Mouse (Mus musculus) megakaryocyte progenitor cell, adult 5-6 weeks (primary cell): ENCODE measurements around the gene Arhgap20. TPM values are rescaled to one million over a fixed set of nuclear protein-coding genes. Genes with fewer than 3 reads are reported as not detected.

Experiments
- ATAC-seq: replicated peaks from 2 replicates; pipeline ENCODE4 v1.8.0; 2016; ENCODE audit warnings: mild to moderate bottlenecking, moderate TSS enrichment, inconsistent platforms; ENCODE audit not compliant: poor library complexity
- total RNA-seq, 2 experiments: library from RNA; stranded (forward) in 1 of 2; stranded (reverse) in 1 of 2; fragments of 157-497, 149-512 nt in 1 of 2; fragments of 200-1000 nt in 1 of 2; gene quantifications; 2 replicates each; pipeline versions ENCODE4 v1.2.3 to v1.2.4; 2015 to 2017

The Arhgap20 gene
- total RNA-seq (2015) (not detected in 2 replicates), total RNA-seq (2017) (not detected in 2 replicates)

DNA sequence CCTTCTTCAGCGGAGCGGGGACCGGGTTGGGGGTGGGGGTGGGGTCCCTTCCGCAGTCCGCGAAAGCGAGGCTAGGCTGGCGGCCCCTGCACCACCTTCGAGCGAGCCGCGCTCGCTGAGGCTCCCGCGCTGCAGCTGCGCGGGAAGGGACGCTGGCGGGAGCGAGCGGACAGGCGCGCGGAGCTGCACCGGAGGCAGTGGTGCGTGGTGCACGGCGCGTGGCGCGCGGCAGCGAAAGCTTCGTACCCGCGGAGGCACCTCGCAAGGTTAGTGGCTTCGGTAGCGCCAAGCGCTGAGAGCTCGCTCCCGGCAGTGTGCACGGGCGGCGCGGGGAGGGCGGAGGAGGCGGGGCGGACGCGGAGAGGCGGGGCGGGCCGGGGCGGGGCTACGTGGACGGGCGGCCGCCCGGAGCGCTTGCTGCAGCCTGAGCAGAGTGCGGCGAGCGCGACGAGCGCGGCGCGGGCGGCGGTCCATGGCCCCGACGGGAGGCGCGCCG, at the start of gene Arhgap20:
TSS of gene Arhgap20 (plus strand) at position 417 of the 496 bp plus-strand sequence.
- ATAC-seq = peak; percentile 85

DNA sequence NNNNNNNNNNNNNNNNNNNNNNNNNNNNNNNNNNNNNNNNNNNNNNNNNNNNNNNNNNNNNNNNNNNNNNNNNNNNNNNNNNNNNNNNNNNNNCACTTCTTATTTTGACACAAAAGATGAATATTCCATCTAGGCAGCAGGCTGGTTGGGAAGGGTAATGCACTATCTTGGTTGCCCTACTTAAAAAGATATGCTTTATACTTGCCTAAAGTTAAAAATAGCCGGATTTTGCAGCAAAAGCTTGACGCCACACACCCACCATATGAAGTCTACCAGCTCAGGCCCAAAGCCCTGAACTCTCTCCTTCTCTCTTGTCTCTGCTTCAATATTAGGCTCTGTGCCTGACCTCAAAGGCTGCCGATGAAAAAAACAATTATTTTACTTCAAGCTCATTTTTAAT, 46.3 kb upstream of the Arhgap20 start:
- ATAC-seq = no peak

DNA sequence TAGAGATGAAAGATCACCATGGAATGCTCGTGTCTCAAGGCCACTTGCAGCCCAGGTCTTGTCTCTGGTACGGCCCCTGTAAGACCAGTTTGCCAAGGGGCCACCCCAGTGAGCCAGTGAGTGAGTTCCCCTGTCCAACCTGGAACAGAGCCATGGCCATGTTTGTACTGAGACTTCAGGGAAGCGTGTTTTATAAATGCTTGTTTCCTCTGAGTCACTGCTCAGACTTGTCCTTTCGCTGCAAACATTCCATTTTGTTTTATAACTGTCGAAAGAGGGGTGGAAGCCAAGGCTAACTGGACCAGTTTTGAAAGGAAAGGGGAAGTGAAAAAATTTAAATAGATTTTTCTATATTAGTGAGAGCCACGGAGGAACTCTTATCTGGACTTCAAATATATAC, 37.2 kb upstream of the Arhgap20 start:
- no peak for ATAC-seq

GRCm38 (mm10) chr9:51735180-51736034, 29.7 kb upstream of the Arhgap20 start:
- ATAC-seq = no peak

- no peak for ATAC-seq
Measured at GRCm38 (mm10) chr9:51736750-51737368, 28.3 kb upstream of the Arhgap20 start.

GRCm38 (mm10) chr9:51738349-51738748, 26.8 kb upstream of the Arhgap20 start:
- ATAC-seq = no peak

DNA sequence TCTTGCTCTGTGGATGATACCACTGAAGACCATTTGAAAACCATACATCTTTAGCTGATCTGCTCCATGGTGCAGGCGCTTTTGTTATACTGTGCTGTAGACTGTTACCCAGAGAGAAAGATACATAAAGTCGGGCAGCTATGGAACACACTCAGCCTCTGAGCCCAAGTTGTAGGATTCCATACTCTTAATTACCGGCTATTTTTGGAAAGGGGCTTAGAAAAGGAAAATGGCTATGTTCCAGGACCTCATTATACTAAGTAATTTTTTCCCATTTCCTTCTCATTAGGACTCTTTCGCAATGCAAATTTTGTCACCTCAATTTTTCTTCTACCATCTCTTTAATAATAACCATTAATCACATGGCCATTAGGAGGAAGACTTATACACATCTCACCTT, 25.3 kb upstream of the Arhgap20 start:
- no peak for ATAC-seq

GRCm38 (mm10) chr9:51750144-51750543, 15.0 kb upstream of the Arhgap20 start:
- ATAC-seq = no peak

DNA sequence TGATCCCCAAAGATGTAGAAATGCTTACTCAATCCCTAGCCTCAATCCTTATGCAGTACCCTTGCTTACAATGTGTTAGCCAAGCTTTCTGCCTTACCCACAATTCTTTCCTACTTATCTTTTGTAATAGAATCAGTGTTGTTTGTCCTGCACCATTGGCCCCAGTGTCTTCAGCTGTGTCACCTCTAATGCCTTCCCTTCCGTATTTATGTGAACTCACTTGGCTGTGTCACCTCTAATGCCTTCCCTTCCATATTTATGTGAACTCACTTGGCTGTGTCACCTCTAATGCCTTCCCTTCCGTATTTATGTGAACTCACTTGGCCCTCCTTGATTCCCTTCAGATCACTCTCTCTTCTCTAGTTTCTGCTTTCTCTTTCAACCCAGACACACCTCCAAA, 4.1 kb upstream of the Arhgap20 start:
- ATAC-seq = no peak

DNA sequence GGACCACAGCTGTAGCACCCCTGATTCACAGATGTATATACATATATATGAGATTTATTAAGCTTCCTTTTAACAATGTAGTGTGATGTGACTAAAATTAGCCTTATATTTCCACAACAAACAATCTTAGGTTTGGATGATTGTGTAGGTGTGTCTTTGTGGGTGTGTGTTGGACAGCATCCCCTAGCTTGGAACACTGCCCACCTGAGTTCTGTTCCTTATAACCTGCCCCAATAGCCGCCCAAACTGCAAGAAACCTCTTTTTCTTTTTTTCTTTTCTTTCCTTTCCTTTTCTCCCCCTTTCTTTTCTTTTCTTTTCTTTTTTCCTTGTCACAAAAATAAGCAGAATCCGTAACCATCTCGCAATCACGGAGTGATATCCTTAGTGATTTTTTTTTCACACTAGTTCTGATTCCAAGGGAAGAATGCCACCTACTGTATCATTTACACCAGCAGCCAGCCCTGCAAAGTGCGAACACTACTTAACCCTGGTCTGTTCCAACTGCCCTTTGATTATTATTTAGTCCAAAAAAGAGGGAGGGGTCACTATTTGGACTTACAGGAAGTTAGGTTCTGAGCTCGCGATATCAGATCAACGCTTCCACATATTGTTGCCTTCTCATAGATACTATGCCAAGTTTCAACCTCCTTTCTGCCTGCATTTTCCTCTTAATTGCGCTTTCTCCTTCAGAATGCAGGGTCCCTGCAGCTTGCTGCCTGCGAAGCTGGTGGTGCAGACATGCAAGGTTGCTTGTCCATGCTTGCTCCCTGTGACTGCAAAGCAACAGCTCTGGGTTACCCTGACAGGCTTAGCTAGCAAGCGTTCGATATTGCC, 879 bp upstream of the Arhgap20 start:
- no peak for ATAC-seq

DNA sequence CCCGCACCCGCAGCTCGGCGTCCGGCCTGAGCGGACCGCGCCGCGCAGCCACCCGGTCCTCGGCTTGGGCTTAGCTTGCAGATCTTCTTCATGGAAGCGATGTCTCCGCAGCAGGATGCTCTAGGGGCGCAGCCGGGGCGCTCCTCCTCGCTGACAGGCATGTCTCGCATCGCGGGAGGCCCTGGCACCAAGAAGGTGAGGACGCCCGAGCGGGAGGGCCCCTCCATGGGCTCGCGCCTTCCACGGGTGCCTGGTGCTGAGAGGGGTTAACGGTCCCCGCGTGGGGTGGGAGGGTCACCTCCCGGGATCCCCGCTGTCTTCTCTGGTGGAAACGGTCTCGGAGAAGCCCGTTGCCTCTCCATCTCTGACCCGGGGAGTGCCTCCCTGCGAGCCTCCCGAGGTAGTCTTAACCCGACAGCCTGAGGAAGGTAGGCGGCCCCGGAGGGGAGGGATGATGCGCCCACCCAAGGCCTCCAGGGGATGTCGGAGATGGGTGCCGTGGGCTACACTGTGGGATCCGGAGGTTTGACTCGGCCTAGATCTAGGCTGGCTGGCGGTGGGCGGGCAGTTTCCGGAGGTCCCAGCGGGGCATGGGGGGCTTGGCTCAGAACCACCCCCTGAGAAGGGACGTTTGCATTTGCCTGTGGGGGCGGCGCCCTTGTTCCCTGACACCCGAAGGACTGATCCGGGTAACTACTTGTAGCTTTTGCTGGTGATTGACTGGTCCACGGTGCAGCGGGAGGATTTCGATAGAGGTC, 459 bp downstream of the Arhgap20 start:
- peak; percentile 30 for ATAC-seq

DNA sequence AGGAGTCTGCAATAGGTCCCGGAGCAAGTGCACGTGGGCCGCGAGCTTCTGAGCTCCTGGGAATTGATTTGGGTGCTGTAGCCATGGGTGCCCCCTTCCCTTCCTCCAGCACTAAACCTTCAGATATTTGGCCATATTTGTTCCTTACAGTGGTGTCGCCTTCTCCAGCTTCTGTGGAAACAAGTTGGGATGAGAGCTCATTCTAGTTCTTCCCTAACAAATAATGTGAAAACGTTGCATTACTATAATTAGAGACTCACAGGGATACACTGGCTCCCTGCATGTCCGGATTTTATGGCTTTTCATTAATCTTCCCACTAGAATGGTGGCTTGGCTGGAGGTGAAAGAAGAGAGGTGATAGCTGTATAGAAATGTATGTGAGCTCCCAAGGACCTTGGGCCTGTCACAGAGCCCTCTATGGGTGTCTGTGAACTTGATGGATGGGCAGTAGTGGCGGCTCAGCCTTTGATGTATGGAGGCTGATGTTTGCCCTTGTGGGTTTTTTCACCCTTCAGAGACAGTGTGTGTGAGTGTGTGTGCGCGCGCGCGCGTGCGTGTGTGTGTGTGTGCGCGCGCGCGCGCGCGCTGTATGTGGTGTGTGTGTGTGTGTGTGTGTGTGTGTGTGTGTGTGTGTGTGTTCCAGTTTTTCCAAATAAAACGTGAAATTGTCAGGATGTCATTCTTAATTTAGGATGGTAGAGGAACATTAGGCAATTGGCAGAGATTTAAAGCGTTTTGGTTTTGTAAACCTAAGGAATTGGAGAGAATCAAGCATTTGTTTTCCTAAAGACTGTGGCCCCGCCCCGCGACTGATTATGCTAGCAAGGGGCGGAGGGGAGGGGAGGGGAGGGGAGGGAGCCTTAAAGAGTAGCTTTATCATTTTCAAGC, 1.3 kb downstream of the Arhgap20 start:
- ATAC-seq = no peak

GRCm38 (mm10) chr9:51774201-51774600, 9.1 kb downstream of the Arhgap20 start:
- ATAC-seq = no peak

DNA sequence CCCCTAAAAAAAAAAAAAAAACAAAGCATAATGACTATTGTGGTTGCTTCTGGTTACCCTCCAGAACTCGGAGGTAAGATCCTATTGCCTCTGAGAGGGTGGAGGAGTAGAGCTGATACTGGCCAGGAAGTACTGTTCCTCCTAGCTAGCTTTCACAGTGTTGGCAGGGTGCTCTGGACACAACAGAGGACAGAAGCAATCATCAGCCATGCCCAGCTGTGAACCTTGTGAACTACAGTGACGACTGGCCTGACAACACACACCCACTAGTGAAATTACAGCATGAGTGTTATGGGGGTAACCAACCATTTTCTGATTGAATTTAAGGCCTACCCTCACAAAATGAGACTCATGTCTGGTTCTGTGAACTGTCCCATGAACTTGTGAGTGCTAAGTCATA, 11.3 kb downstream of the Arhgap20 start:
- no peak for ATAC-seq

GRCm38 (mm10) chr9:51777180-51777579, 12.0 kb downstream of the Arhgap20 start:
- peak; percentile 66 for ATAC-seq

DNA sequence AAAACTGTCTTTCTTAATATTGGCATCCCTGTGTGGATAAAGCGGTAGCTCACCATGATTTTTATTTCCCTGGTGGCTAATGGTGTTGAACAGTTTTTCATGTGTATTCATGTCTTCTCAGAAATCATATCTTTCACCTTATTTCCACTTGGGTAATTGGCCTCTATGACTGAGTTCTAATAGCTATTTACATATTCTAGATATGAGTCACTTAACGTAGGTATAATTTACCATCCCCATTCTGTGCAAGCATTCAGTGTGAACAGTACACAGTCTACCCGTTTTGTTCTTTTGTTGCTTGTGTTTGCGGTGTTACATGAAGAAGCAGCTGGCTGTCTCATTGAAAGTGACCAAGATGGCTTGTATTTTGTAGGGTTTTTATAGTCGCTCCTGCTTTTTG, 14.1 kb downstream of the Arhgap20 start:
- ATAC-seq = no peak

GRCm38 (mm10) chr9:51781092-51781491, 16.0 kb downstream of the Arhgap20 start:
- no peak for ATAC-seq

GRCm38 (mm10) chr9:51787380-51787779, 22.2 kb downstream of the Arhgap20 start:
- no peak for ATAC-seq

DNA sequence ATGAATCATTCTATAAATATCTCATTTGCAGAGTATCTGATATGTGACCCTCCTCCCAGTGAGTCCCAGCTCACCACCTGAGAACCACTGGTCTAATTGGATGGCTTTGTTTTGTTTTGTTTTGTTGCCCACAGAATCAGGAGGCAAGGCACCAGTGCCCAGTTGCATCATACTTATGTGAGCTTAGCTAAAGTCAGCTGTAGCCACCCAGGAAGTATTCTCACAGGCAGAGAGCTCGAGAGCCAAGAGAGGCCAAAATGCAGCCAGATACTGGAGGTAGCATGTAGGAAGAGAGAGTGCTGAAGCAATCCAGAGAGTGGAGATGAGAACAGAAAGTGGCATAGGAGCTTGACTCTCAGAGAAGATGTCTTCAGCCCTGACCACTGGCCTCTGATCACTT, 23.3 kb downstream of the Arhgap20 start:
- ATAC-seq = no peak

GRCm38 (mm10) chr9:51795206-51795605, 30.1 kb downstream of the Arhgap20 start:
- no peak for ATAC-seq
